Mouse (Mus musculus) lung, embryonic 16.5 days (tissue): Measurements from ENCODE around the gene Nfib. TPM values are rescaled to one million over a fixed set of nuclear protein-coding genes. Genes with fewer than 3 reads are reported as not detected.
"Not testable (repeated sequence)": the region's sequence is repeated elsewhere in the genome, so short reads cannot be mapped to it uniquely, and the experiment has no call there.

Experiments used
- ATAC-seq: fragments of 200-750 bp; cut with Nextera tagmentation; 2 replicates; pipeline ENCODE4 v1.8.0; 2017; ENCODE audit warnings: low read depth, mild to moderate bottlenecking, moderate library complexity
- H3K27ac ChIP-seq: fragments of 300-500 bp; sonication (generic); 2 replicates; pipeline ENCODE4 v1.5.1; 2014; ENCODE audit warnings: mild to moderate bottlenecking, control low read depth, low read length
- H3K27me3 ChIP-seq: fragments of 300-500 bp; sonication (generic); 2 replicates; pipeline ENCODE4 v1.6.1; 2014; ENCODE audit warnings: low read depth, low read length, mixed read lengths; ENCODE audit not compliant: control insufficient read depth, insufficient read depth
- H3K36me3 ChIP-seq: fragments of 300-500 bp; sonication (generic); 2 replicates; pipeline ENCODE4 v1.6.1; 2014; ENCODE audit warnings: low read length; ENCODE audit not compliant: control insufficient read depth, insufficient read depth
- H3K4me1 ChIP-seq: fragments of 300-500 bp; sonication (generic); replicated peaks from 2 replicates; pipeline ENCODE4 v1.6.1; 2014; ENCODE audit warnings: low read length, mixed read lengths; ENCODE audit not compliant: control insufficient read depth, insufficient read depth
- H3K4me2 ChIP-seq: fragments of 300-500 bp; sonication (generic); 2 replicates; pipeline ENCODE4 v1.6.1; 2014; ENCODE audit warnings: low read depth, low read length, control low read depth
- H3K4me3 ChIP-seq: fragments of 300-500 bp; sonication (generic); 2 replicates; pipeline ENCODE4 v1.5.1; 2014; ENCODE audit warnings: mild to moderate bottlenecking, low read length, control low read depth
- H3K9ac ChIP-seq: fragments of 300-500 bp; sonication (generic); 2 replicates; pipeline ENCODE4 v1.6.1; 2014; ENCODE audit warnings: low read length, control low read depth
- H3K9me3 ChIP-seq: fragments of 300-500 bp; sonication (generic); 2 replicates; pipeline ENCODE4 v1.6.1; 2016; ENCODE audit warnings: low read length; ENCODE audit not compliant: control insufficient read depth
- WGBS: fragments of 180-500 bp; shearing (Covaris S2); extraction: QIAGEN DNeasy Blood & Tissue Kit; methylation state at CpG from one replicate; pipeline ENCODE4 v1.1.7; 2014; 5-methylcytosine and 5-hydroxymethylcytosine counted together
- polyA plus RNA-seq: library from polyadenylated mRNA; unstranded; fragments of >200 nt; fragmentation: Nextera tagmentation; extraction: Ambion mirVana; gene quantifications from 2 replicates; pipeline ENCODE4 v1.2.1, GENCODE M21; 2015

The Nfib gene
- polyA plus RNA-seq, 1 experiment from 2014 or later = 104 TPM

GRCm38 (mm10) chr4:82275996-82276395 is 429.6 kb downstream of the Nfib start:
- H3K4me1 ChIP-seq = peaks cover 24% of the 10 kb centered on the region
- no peak overlapping the region for H3K4me3 ChIP-seq
- no peaks in the 10 kb centered on the region for H3K36me3 ChIP-seq
- no peaks in the 10 kb centered on the region for H3K27me3 ChIP-seq
- no peaks in the 10 kb centered on the region for H3K9me3 ChIP-seq
- H3K9ac ChIP-seq = no peak overlapping the region
- peak overlapping the region; percentile 56 for H3K27ac ChIP-seq
- 30% methylated on average over 2 of the region's 2 CpGs for WGBS
- no peak overlapping the region for H3K4me2 ChIP-seq
- ATAC-seq = no peak

- Histone ChIP-seq H3K4me3 (no peak overlapping the region), H3K27me3 (no peaks in the 10 kb centered on the region), H3K4me2 (no peak overlapping the region), H3K9me3 (no peaks in the 10 kb centered on the region), H3K27ac (peak overlapping the region; percentile 87), H3K4me1 (peaks cover 26% of the 10 kb centered on the region), H3K9ac (peak overlapping the region; percentile 8; the same call in 1 of the 2 replicates), H3K36me3 (no peaks in the 10 kb centered on the region)
- peak; percentile 90 for ATAC-seq
- 60% methylated on average over 4 of the region's 4 CpGs for WGBS
These were observed 432.3 kb downstream of the Nfib start for GRCm38 (mm10) chr4:82273049-82273754.

- Histone ChIP-seq H3K4me1 (peaks cover 28% of the 10 kb centered on the region), H3K9ac (no peak overlapping the region), H3K27ac (peak overlapping the region; percentile 87), H3K36me3 (no peaks in the 10 kb centered on the region), H3K27me3 (no peaks in the 10 kb centered on the region), H3K4me3 (no peak overlapping the region), H3K4me2 (no peak overlapping the region), H3K9me3 (no peaks in the 10 kb centered on the region)
- ATAC-seq = peak; percentile 26
- 49% methylated on average over 4 of the region's 4 CpGs for WGBS
These were observed 433.5 kb downstream of the Nfib start for GRCm38 (mm10) chr4:82272099-82272498.

GRCm38 (mm10) chr4:82271547-82271946 is 434.0 kb downstream of the Nfib start:
- no peak overlapping the region for H3K4me3 ChIP-seq
- no peak overlapping the region for H3K4me2 ChIP-seq
- H3K27me3 ChIP-seq = no peaks in the 10 kb centered on the region
- ATAC-seq = no peak; the same call in 1 of the 2 replicates
- WGBS = 51% methylated on average over 3 of the region's 3 CpGs
- H3K4me1 ChIP-seq = peaks cover 29% of the 10 kb centered on the region
- H3K9ac ChIP-seq = no peak overlapping the region
- H3K27ac ChIP-seq = peak overlapping the region; percentile 87
- no peaks in the 10 kb centered on the region for H3K9me3 ChIP-seq
- H3K36me3 ChIP-seq = no peaks in the 10 kb centered on the region

GRCm38 (mm10) chr4:82267832-82268778 is 437.4 kb downstream of the Nfib start:
- no peak overlapping the region for H3K4me2 ChIP-seq
- peaks cover 31% of the 10 kb centered on the region for H3K4me1 ChIP-seq
- WGBS = 57% methylated on average over 14 of the region's 14 CpGs
- H3K27me3 ChIP-seq = no peaks in the 10 kb centered on the region
- H3K9ac ChIP-seq = no peak overlapping the region
- no peak overlapping the region for H3K27ac ChIP-seq
- no peak overlapping the region for H3K4me3 ChIP-seq
- no peaks in the 10 kb centered on the region for H3K9me3 ChIP-seq
- no peaks in the 10 kb centered on the region for H3K36me3 ChIP-seq
- ATAC-seq = no peak

- Histone ChIP-seq H3K27me3 (no peaks in the 10 kb centered on the region), H3K9me3 (no peaks in the 10 kb centered on the region), H3K36me3 (no peaks in the 10 kb centered on the region), H3K9ac (peak overlapping the region; percentile 41; the same call in 1 of the 2 replicates), H3K4me1 (peaks cover 15% of the 10 kb centered on the region), H3K4me3 (no peak overlapping the region), H3K27ac (peak overlapping the region; percentile 76), H3K4me2 (peak overlapping the region; percentile 12; the same call in 1 of the 2 replicates)
- WGBS = 13% methylated on average over 4 of the region's 4 CpGs
- peak; percentile 68; the same call in 1 of the 2 replicates for ATAC-seq
These were observed 439.4 kb downstream of the Nfib start for GRCm38 (mm10) chr4:82266066-82266619.

- H3K36me3 ChIP-seq, H3K27me3 ChIP-seq, H3K9me3 ChIP-seq, H3K9ac ChIP-seq, H3K4me3 ChIP-seq, ATAC-seq, H3K27ac ChIP-seq, H3K4me2 ChIP-seq, H3K4me1 ChIP-seq: not testable (repeated sequence)
- WGBS = 75% methylated on average over 1 of the region's 1 CpGs
These were observed 447.0 kb downstream of the Nfib start for GRCm38 (mm10) chr4:82258545-82258944.

GRCm38 (mm10) chr4:82252054-82252453 is 453.5 kb downstream of the Nfib start:
- no peaks in the 10 kb centered on the region for H3K36me3 ChIP-seq
- no peaks in the 10 kb centered on the region for H3K9me3 ChIP-seq
- H3K4me2 ChIP-seq = no peak overlapping the region
- no peaks in the 10 kb centered on the region for H3K27me3 ChIP-seq
- no peak for ATAC-seq
- no peak overlapping the region for H3K9ac ChIP-seq
- H3K27ac ChIP-seq = peak overlapping the region; percentile 99; the same call in 1 of the 2 replicates
- H3K4me1 ChIP-seq = peaks cover 14% of the 10 kb centered on the region
- 66% methylated on average over 8 of the region's 8 CpGs for WGBS
- no peak overlapping the region for H3K4me3 ChIP-seq

GRCm38 (mm10) chr4:82250355-82250659 is 455.2 kb downstream of the Nfib start:
- no peak overlapping the region for H3K4me3 ChIP-seq
- H3K4me2 ChIP-seq = no peak overlapping the region
- no peaks in the 10 kb centered on the region for H3K27me3 ChIP-seq
- H3K27ac ChIP-seq = peak overlapping the region; percentile 99
- H3K36me3 ChIP-seq = no peaks in the 10 kb centered on the region
- WGBS = 2% methylated on average over 5 of the region's 5 CpGs
- no peaks in the 10 kb centered on the region for H3K9me3 ChIP-seq
- H3K9ac ChIP-seq = no peak overlapping the region
- ATAC-seq = peak; percentile 95
- peaks cover 18% of the 10 kb centered on the region for H3K4me1 ChIP-seq
